In genomic region chr13:60417436-60418158, GRCm38 (mm10) we compare ENCODE assay signal across 10 mouse cellular contexts.
A peak's percentile ranks its signal among the peaks of the same experiment; 100 is the strongest.
DNase-seq lines count a peak whose midpoint lies in the region; ATAC-seq and TF ChIP-seq lines count a peak whose summit lies in the region.
"Had no signal": no experiment of that assay in that cellular context is flagged by ENCODE, and none has a peak within 500 bp of the region (broad histone marks: within the 10 kb centered on the region; RNA-seq: fewer than 3 reads in every experiment).

No protein-coding gene starts in this region.

- WGBS in heart, embryonic 11.5 days (ENCODE audit: insufficient replicate concordance): 71% methylated on average over 14 of the region's 14 CpGs
- 76% methylated on average over 14 of the region's 14 CpGs for WGBS in heart, embryonic 10.5 days
- 54% methylated on average over 14 of the region's 14 CpGs for WGBS in limb, embryonic 14.5 days

- no peaks in the 10 kb centered on the region for H3K9me3 ChIP-seq in heart, embryonic 11.5 days (replicated peaks; ENCODE audit: control insufficient read depth, low read length)
- no peaks in the 10 kb centered on the region for H3K9me3 ChIP-seq in heart, embryonic 10.5 days
- no peaks in the 10 kb centered on the region for H3K9me3 ChIP-seq in limb, embryonic 14.5 days (ENCODE audit: control insufficient read depth, low read length)

- H3K36me3 ChIP-seq in heart, embryonic 11.5 days (ENCODE audit: control insufficient read depth, insufficient read depth, low read length): no peaks in the 10 kb centered on the region
- no peaks in the 10 kb centered on the region for H3K36me3 ChIP-seq in heart, embryonic 10.5 days
- H3K36me3 ChIP-seq in limb, embryonic 14.5 days (ENCODE audit: control insufficient read depth, insufficient read depth, low read length): no peaks in the 10 kb centered on the region

- no peak for TF ChIP-seq POLR2A in limb, embryonic 14.5 days (IDR thresholded peaks at IDR 0.05; ENCODE audit: borderline replicate concordance, extremely low read depth, insufficient read depth, insufficient read length)

- no peak overlapping the region for H3K4me2 ChIP-seq in heart, embryonic 11.5 days
- H3K4me2 ChIP-seq in limb, embryonic 14.5 days (replicated peaks; ENCODE audit: low read depth, low read length, severe bottlenecking): no peak overlapping the region
- H3K4me2 ChIP-seq: lung, embryonic 14.5 days had no signal

- peaks cover 3% of the 10 kb centered on the region; the same call in 1 of the 2 replicates for H3K4me1 ChIP-seq in heart, embryonic 11.5 days (ENCODE audit: control insufficient read depth, insufficient read depth, low read length)
- H3K4me1 ChIP-seq in heart, embryonic 10.5 days: peaks cover 20% of the 10 kb centered on the region
- H3K4me1 ChIP-seq in limb, embryonic 14.5 days (ENCODE audit: control insufficient read depth, insufficient read depth, low read length): peaks cover 31% of the 10 kb centered on the region

- peak; percentile 99 for DNase-seq in heart, adult 11 months
- peak; percentile 65 for DNase-seq in adrenal gland, postnatal 25 days
- DNase-seq in heart, embryonic 10.5 days (ENCODE audit: low spot score): no peak
- peak; percentile 87 for DNase-seq in limb, embryonic 14.5 days (ENCODE audit: low spot score)
- DNase-seq in layer of hippocampus, adult 11-12 months (ENCODE audit: low spot score): no peak
- no peak for DNase-seq in left cerebral cortex, postnatal 10 days (ENCODE audit: extremely low spot score in 1 of 2, low spot score in 2 of 2)
- DNase-seq in left cerebral cortex, postnatal 36 days (ENCODE audit: low spot score in 2 of 2): no peak
- DNase-seq: lung, embryonic 14.5 days had no signal

- H3K27me3 ChIP-seq in heart, embryonic 11.5 days (ENCODE audit: control insufficient read depth, insufficient read depth, low read length): no peaks in the 10 kb centered on the region
- no peaks in the 10 kb centered on the region for H3K27me3 ChIP-seq in heart, embryonic 10.5 days (ENCODE audit: insufficient read depth, poor library complexity, severe bottlenecking)
- no peaks in the 10 kb centered on the region for H3K27me3 ChIP-seq in limb, embryonic 14.5 days (ENCODE audit: control insufficient read depth, insufficient read depth, low read length)
- H3K27me3 ChIP-seq: CH12.LX had no signal

- H3K9ac ChIP-seq in heart, embryonic 11.5 days (ENCODE audit: low read depth, low read length): no peak overlapping the region
- no peak overlapping the region for H3K9ac ChIP-seq in limb, embryonic 14.5 days (ENCODE audit: low read depth, low read length, severe bottlenecking)
- H3K9ac ChIP-seq: lung, embryonic 14.5 days had no signal

- H3K27ac ChIP-seq in heart, embryonic 11.5 days (ENCODE audit: low read depth, low read length): no peak overlapping the region
- peak overlapping the region; percentile 67; the same call in 1 of the 2 replicates for H3K27ac ChIP-seq in heart, embryonic 10.5 days
- peak overlapping the region; percentile 79 for H3K27ac ChIP-seq in limb, embryonic 14.5 days (replicated peaks; ENCODE audit: low read depth, low read length)

- intact Hi-C loops in left cerebral cortex, postnatal 10 days (cut with DNase I): no loop called here
- intact Hi-C loops in left cerebral cortex, postnatal 36 days (cut with DNase I): no loop called here

- no peak overlapping the region for H3K4me3 ChIP-seq in heart, embryonic 11.5 days (ENCODE audit: low read depth, low read length)
- H3K4me3 ChIP-seq in heart, embryonic 10.5 days: no peak overlapping the region
- no peak overlapping the region for H3K4me3 ChIP-seq in limb, embryonic 14.5 days (replicated peaks; ENCODE audit: low read length)

- ATAC-seq in heart, embryonic 11.5 days (replicated peaks; ENCODE audit: insufficient number of reproducible peaks, low FRiP score, low TSS enrichment): no peak
- peak; percentile 90 for ATAC-seq in limb, embryonic 14.5 days (ENCODE audit: low FRiP score, low read depth)

Comparison
In these comparisons a context has a peak if more than half of its experiments do, and no peak if none do; other contexts are left out.
1. DNase-seq: peak in heart, adult 11 months (single experiment), adrenal gland, postnatal 25 days (single experiment) and limb, embryonic 14.5 days (single experiment); none in heart, embryonic 10.5 days (single experiment), layer of hippocampus, adult 11-12 months (single experiment), left cerebral cortex, postnatal 10 days (0 of 2) and left cerebral cortex, postnatal 36 days (0 of 2).